Mouse (Mus musculus) frontal cortex, postnatal 25 days (tissue): ENCODE measurements around the gene Afap1.

ENCODE experiments used
- DNase-seq, 2 experiments: peaks; one replicate each; pipeline ENCODE4 v3.0.0; 2022; ENCODE audit warnings: low spot score in 2 of 2

Afap1 gene

DNA sequence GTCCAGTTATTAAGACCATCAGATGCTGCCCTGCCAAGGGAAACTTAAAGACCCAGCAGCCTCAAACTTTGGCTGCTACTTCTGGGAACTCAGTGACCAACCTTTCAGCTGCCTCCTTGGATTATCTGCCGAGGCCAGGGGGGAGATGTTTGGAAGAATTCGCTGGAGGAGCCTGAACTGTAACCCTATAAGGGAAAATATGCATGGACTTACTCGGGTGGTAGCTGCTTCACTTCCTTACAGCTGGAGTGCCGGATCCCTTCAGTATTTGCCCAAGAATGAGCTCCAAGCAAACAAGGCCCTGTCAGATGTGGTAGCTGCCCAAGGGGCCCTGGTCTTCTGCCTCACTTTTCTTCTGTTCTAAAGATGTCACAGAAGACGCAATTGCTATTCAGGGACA, 38.2 kb downstream of the Afap1 start:
- DNase-seq = no peak

DNA sequence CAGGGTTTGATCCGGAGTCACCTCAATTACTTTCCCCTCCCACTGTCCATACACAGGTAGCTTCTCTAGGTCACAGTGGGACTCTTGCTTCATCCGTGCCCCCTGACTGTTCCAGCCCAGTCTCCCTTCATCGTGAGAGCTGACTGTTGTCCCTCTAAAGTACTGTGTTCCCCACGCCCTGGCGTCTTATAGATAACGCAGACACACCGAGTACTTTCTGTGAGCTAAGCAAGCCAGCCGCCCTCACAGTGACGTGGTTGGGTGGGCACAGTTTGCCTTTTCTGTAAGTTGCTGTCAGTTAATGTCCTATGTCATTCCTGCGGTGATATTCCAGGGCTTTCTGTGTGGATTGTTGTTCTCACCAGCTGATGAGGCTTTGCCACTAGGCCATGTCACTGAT, 39.9 kb downstream of the Afap1 start:
- no peak for DNase-seq

DNA sequence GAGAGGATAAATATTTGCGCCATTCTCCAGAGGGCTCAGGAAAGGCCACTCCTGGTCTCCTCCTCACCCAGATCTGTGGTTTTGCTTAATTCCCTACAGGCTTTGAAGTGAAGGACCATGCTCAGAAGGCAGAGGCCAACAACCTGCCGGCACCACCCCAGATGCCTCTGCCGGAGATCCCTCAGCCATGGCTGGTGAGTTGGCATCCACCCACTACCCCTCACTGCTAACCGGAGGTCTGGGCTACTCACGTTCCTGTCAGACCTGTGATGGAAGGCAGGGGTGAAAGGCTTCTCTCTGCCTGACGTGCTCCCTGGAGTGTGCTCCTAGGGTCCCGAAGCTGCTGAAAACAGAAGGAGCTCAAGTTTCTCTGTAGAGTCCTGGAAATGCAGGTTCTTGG, 42.8 kb downstream of the Afap1 start:
- no peak for DNase-seq

DNA sequence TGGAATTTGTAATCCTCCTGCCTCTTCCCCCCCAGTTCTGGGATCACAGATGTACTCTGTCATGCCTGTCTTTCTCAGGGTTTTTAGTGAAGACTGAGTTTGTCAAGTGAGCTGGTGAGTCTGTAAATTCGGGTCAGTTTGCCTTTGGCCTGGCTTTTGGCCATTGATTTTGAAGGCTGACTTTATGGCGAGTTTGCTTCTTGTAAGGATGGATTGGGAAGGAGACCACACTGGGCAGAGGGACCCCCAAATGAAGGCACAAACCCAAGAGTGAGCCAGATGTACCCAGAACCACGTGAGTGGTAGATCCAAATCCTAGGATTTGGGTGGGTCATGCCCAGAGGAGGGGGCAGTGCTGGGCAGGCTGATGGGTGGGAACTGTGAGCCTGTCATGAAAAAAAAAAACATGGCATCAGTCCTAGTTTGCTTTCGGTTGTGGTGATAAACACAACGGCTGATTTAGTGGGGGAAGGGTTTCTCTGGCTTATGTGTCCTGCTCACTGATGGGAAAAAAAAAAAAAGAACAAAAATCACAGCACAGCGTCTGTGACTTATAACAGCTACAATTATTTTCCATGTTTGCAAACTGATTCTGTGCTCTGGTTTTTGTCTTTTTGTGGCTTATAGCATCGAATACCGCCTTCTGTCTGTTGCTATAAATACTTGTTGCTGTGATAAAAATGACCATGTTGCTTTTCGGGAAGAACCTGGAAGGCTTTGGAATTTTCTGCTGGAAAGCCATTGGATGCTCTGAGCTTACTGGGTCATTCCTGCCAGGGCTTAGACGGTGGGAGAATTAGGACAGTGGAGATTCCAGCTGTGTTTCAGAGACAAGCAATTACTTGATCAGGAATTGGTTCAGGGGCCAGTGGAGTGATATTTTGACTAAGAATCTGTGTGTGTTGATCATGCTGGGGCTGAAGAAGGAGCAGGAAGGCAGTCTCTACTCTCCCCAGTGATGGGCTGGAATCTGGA, 45.4 kb downstream of the Afap1 start:
- DNase-seq = no peak

DNA sequence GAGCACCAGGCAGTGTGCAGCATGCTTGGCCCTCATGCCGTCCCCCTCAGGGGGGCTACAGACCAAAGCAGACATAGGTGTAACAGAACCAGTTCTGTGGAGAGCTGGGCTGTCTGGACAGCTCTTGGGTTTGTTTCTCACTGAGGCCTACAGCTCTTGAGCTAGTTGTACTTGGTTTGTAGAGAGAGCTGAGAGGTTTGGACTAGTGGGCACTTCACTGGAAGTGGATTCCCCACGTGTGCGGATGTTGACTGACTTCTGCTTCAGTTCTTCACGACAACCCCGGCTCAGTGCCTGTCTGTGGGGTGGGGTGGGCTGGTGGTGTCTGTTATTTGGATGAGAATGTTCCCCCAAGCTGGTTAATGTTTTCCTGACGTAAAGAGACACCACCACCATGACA, 46.8 kb downstream of the Afap1 start:
- DNase-seq = no peak

DNA sequence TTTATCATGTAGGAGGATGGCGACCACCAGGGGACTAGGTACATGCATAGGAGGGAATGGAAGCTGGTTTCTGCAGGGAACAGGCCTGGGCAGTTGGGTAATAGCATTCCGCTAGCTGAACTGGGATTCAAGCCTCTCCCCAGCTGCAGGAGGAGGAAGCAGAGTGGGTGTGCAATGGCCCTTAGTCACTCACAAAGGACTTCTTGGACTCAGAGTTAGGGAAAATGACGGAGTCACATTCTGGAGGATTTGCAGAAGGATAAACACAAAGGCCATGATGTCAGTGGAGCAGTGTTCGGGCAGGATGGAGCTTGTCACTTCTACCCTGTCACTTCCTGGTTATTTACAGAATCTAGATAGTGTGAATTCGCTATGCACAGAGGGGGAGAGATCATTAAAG, 50.4 kb downstream of the Afap1 start:
- DNase-seq = no peak

DNA sequence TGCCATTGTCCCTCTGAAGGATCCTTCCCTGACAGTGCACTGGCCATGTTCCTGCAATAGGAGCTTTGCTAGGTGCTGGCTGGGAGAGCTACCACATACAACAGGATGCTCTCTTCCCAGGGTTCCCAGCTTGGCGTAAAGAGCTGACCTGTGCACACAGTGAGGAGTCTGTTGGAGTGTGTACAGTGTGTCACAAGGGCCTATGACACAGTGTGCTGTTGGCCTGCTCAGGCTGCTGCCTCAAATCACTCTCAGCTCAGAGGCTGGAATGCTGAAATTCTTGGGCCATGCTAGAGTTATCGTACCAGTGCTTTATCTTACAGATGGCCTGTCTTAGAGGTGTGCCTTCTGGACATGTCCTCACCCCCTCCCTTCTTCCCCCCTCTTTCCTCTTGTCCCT, 53.7 kb downstream of the Afap1 start:
- DNase-seq = no peak

DNA sequence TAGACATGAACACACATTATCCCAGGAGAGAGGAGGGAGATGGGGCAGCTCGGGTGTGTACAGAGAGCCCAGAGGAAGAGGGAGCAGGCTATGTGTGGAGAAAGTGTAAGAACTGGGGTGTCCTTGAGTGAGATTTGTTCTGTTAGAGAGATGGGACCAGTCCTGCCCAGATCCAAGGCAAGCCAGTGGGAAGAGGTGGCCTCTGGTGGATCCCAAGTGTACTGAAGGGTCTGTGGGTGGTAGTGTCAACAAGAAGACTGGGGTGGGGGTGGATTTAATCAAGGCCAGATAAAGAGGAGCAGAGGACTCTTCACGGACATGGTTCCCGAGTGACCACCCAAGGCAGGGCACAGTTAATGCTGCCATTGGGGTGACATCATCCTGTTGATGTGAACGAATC, 54.3 kb downstream of the Afap1 start:
- no peak for DNase-seq

DNA sequence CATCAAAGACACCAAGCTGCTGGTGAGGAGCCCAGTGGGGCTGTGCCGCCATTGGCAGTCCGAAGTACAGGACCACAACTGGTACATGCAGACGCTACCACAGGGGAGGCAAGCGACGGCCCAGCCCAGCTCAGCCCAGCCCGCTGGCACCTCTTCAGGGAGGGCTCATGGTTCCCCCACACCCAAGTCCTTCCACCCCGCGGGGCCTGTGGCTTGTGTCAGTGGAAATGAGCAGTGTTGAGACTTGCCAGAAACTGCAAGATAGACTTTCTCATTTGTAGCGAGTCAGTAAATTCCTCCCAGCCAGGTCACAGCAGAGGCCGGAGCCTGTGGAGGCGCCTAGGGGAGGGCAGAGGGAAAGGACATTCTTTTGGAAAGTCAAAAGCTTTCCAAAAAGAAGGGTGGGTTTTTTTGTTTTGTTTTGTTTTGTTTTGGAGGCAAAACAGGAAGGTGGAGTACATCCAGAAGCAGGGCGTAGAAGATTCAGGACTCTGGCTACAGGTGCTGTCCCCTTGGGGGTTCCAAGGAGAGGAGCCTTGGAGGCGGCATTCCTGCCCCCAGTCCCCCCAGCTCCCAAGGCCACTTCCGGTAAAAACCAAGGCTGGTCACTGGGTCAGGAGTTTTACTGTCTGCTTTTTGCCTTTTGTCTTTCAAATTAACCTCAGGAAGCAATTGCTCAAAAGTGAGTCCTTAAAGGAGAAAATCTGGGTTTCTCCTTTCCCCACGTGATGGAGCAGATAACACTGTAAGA, 55.3 kb downstream of the Afap1 start:
- DNase-seq = no peak

DNA sequence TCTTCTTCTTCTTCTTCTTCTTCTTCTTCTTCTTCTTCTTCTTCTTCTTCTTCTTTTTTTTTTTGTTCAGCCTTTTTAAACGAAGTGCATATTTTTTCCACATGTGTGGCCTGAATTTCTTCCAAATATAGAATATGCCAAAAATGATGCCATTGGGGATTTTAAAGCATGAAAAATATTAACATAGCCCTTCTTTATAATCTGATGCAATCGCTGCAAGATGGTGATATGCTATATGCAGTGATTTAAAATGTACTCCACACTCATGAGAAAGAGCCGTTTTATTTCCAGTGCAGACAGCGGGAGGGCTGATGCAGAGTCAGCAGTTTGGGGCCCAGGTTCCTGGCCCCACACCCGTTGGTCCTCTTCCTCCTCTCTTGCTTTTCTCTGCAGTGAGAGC, 55.9 kb downstream of the Afap1 start:
- no peak for DNase-seq

DNA sequence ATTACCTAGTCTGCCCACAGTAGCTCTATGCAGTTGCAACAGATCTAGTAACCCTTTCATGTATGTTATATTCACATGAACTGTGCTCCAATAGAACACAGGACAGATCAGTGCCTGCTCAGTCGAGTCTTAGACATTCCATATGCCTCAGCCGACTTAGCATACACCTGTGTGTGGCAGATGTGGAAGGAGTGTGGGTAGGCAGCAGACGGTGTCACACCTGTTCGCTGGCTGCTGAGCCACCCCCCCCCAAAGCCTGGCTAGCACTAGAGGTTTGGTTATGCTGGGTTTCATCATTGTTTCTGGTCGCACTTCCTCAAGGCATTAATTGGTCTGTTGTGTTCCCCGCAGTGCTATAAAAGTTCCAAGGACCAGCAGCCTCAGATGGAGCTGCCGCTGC, 57.4 kb downstream of the Afap1 start:
- DNase-seq = no peak

DNA sequence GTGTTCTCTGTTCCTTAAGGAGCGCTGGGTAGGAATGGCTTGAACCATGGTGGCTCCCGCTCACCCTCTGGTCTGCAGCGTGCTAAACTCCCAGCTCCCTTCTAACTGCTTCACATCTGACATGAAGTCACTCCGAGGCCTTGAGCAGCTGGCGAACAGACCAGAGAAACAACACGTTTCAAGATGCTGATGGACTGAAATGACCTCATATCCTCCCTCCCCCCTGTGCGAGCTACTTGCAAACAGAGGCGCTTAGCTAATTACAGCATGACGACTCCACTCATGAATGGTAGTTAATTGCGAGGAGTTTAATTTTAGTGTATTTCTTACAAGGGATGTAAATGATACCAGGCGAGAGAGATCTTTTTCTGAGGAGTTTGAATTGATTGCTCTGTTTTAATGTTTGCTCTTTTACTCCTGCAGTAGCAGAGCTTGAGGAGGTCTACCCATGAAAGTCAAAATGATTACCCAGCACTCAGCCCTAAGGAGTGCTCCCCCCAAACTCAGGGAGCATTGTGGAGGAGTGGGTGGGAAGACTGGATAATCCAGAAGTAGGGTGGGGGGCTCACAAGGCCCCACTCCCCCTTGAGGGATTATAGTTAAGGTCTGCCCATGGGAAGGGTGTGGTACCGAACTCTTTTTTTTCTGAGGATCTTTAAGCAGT, 61.1 kb downstream of the Afap1 start:
- DNase-seq = no peak

DNA sequence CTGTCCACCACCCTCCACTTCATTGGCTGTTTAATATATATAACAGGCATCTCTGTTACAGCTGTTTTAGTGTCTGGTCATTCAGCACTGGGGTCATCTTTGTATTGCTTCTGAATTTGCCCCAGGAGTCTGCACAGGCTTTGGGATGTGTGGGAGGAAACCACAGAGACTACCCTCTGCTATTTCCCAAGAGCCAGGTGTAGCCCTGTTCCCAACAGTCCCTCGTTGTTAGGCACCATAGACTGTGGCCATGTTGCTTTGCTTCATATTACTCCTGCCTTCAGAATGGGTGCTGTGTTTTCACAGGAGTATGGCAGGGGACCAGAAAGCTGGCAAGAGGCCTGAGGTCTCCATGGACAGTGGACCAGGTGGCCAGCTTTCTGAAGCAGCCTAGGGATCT, 63.1 kb downstream of the Afap1 start:
- DNase-seq = no peak

DNA sequence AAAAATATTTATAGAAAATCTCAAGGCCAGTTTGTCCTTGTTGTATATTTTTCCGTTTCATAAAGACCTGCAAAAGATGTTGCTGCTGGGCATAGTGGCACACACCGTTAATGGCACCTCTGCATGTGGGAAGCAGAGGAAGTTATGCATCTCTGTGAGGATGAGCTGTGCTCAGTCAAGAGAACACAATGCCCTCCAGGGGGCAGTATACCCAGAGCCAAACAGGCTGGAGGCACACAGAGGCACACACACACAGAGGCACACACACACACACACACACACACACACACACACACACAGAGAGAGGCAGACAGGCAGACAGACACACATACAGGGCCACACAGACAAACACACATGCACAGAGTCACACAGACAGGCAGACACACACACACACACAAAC, 65.6 kb downstream of the Afap1 start:
- no peak for DNase-seq

DNA sequence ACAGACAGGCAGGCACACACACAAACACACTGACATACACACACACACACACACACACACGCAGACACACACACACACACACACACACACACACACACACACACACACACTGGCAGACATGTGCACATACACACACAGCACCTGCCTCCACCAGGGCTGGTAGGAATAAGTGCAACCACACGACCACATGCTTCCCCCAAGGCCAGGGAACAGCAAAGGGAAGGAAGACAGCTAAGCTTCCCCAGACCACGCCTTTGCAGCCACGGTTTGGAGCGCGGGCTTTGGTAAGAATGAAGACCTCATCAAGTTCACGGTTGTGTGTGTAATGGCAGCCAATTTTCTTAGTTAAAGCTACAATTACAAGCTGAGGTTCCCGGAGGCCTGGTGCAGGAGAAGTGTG, 67.0 kb downstream of the Afap1 start:
- DNase-seq = no peak

DNA sequence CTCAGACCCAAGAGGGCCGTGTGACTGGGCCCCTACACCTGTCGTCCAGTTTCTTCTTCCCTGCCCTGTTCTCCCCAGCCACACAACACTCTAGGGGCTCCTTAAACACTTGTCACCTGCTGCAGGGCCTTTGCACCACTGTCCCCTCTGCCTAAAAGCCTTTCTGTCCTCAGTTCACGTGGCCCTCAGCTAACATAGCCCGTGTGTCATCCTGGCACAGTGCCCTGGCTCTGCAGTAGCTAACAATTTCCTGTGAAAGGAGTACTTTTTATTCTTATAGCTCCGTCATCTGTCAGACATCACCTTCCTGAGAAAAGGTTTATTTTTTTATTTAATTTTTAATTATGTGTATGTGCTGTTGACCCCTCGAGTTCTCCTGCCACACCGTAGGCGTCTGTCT, 68.2 kb downstream of the Afap1 start:
- no peak for DNase-seq

DNA sequence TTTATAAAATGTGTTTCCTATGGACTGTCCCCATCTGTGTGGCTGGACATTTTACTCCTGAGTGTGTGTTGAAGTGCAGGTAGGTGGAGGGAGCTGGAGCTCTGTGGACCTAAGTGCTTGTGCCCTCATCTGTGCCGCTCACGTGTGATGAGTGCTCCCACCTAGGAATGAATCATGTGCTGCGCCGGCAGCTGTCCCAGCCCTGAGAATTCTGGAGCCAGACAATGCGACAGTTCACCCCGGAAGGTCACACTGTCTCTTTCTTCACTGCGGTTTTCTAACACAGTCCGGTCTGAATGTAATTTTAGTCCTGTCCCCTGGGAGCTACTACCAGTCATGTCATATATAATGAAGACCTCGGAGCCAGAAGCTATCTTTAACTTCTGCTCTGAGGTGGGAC, 70.5 kb downstream of the Afap1 start:
- no peak for DNase-seq

DNA sequence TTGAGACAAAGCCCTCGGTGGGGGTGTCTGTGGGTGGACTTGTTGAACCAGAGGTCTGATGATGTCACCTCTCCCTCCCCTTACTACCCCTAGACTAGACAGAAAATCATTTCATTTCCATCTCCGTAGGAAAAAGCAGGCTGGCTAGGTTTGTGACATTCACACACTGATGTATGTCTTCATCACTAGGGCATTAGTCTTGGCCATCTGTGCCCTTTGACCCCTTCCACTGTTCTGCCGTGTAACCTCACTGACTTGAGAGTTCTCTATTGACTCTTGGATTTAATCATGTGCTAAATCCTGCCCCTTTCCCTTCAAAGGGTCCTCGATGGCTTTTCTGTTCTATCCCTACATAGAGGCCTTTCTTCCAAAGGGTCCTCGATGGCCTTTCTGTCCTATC, 71.9 kb downstream of the Afap1 start:
- no peak for DNase-seq

DNA sequence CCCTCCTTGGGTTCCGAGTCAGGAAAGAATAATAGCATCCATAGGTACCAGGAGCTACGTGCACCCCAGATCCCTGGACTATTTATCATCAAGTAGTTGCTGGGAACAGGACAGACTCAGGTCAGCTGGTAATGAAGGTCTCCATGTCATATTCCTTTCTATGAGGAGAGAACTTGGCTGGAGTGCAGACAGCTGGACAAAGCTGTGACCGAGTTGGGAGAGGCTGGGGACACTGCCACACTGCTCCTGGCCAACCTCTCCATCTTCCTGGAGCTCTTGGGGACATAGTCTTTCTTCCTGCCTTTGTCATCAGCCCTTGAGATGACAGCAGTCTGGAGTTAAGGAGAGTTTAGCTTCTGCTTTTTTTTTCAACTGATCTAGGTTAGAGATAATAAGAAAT, 76.7 kb downstream of the Afap1 start:
- DNase-seq = no peak

DNA sequence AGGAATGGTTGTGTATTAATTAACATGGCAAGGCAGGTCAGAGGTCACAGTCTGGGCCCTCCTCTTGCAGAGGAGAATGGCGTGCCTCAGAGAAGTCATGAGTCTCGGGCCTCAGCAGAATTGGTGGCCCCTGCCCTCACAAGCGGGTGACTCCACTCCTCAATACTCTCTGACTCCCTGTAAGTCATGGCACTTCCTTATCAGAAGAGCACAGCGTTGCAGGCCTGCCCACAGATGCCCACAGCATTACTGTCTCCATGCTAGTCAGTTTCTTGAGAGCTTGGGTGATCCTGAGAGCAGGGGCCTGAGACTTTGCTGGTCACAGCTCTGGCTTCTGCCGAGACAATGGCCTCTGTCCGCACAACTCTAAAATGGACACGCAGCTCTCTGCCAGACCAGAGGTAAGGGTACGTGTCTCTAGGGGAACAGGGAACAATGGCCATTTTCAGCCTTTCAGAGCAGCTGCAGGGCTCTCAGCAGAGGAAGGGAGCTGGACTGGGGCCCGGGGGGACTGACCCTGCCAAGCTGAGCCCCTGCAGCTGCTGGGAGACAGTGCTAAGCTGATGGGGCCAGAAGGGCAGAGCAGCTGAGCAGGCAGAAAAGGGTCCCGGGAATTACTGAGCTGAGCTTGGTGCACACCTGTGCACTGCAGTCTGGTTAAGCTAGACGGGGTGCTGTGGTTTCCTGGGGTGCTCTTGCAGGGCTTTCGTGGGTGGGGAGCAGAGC, 77.4 kb downstream of the Afap1 start:
- no peak for DNase-seq

DNA sequence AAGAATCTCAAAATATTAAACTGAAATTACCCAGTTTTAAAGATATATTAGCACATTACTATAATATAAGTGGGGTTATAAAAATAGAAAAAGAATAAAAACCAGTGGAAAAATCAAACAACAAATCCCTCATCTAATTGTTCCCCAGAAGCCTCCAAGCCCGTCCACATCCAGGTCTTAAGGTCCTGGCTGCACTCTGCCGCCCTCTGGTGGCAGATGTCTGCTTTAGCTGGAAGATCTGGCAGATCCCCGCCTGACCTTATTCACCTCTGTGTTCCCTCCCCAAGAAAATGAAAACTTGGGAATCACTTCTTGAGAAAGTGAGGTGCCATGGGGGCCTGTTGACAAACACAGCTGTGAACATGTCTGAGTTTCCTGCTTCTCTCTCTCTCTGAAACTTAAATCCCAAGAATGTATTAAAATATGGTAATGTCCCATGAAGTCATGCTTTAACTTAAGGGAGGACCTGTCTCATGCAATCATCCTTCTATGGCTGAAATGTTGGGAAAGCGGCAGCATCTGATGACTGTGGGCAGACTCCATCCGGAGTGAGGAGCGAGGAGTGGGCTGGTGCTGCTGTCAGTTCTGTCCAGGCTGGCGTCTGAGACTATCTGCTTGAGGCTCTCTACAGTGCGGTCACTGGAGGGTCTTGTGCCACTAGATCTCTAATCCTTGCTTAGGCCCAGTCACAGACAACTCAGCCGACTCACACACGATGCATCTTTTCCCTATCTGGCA, 78.9 kb downstream of the Afap1 start:
- DNase-seq = peak in 1 of 2 experiments; percentile 64
